Mouse (Mus musculus): ENCODE measurements around the gene Kcnk10. TPM values are rescaled to one million over a fixed set of nuclear protein-coding genes. Genes with fewer than 3 reads are reported as not detected.

Gene Kcnk10
- polyA plus RNA-seq, 1 experiment: not detected

- Histone ChIP-seq H3K4me3 (replicated peaks) (no peak overlapping the region), H3K27me3 (replicated peaks) (no peaks in the 10 kb centered on the region), H3K9me3 (no peaks in the 10 kb centered on the region), H3K36me3 (replicated peaks; ENCODE audit: low read length) (no peaks in the 10 kb centered on the region), H3K4me1 (no peaks in the 10 kb centered on the region)
- TF ChIP-seq FLI1 (IDR thresholded peaks at IDR 0.05; ENCODE audit: low read length): no peak
- TF ChIP-seq GATA1 (IDR thresholded peaks at IDR 0.05; ENCODE audit: borderline replicate concordance, low read length): no peak
Measured at GRCm38 (mm10) chr12:98477673-98478461, 100.2 kb downstream of the Kcnk10 start.

- TF ChIP-seq FLI1 (IDR thresholded peaks at IDR 0.05; ENCODE audit: low read length) (no peak), GATA1 (IDR thresholded peaks at IDR 0.05; ENCODE audit: borderline replicate concordance, low read length) (no peak)
- Histone ChIP-seq H3K9me3 (no peaks in the 10 kb centered on the region), H3K4me3 (replicated peaks) (no peak overlapping the region), H3K27me3 (replicated peaks) (no peaks in the 10 kb centered on the region), H3K36me3 (replicated peaks; ENCODE audit: low read length) (no peaks in the 10 kb centered on the region), H3K4me1 (no peaks in the 10 kb centered on the region)
Measured at GRCm38 (mm10) chr12:98471232-98471631, 106.9 kb downstream of the Kcnk10 start.

DNA sequence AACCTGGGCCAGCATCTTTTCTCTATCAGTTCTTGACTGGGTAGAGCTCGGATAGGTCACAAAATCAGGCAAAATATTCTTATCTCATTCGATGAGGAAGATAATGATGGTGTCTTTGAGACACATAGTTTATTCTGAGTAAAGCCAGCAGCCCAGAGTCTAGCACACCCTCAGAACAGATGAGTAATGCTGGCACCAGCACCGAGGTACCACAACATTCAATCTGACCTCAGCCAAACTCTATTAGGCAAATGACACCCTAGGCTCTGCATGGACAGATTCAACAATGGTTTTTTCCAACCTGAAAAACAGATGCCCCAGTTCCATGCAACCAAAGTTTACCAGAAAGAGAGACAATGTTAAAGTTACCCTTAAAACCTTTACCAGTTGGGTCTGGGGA is 108.0 kb downstream of the Kcnk10 start:
- no peak overlapping the region for H3K4me3 ChIP-seq (replicated peaks)
- H3K27me3 ChIP-seq (replicated peaks): no peaks in the 10 kb centered on the region
- no peaks in the 10 kb centered on the region for H3K4me1 ChIP-seq
- TF ChIP-seq GATA1 (IDR thresholded peaks at IDR 0.05; ENCODE audit: borderline replicate concordance, low read length) (no peak), FLI1 (IDR thresholded peaks at IDR 0.05; ENCODE audit: low read length) (no peak)
- H3K9me3 ChIP-seq: no peaks in the 10 kb centered on the region
- no peaks in the 10 kb centered on the region for H3K36me3 ChIP-seq (replicated peaks; ENCODE audit: low read length)

- TF ChIP-seq FLI1 (IDR thresholded peaks at IDR 0.05; ENCODE audit: low read length): no peak
- no peak for TF ChIP-seq GATA1 (IDR thresholded peaks at IDR 0.05; ENCODE audit: borderline replicate concordance, low read length)
- no peaks in the 10 kb centered on the region for H3K36me3 ChIP-seq (replicated peaks; ENCODE audit: low read length)
- H3K27me3 ChIP-seq (replicated peaks): no peaks in the 10 kb centered on the region
- no peak overlapping the region for H3K4me3 ChIP-seq (replicated peaks)
- no peaks in the 10 kb centered on the region for H3K9me3 ChIP-seq
- H3K4me1 ChIP-seq: no peaks in the 10 kb centered on the region
Measured at GRCm38 (mm10) chr12:98467793-98468192, 110.3 kb downstream of the Kcnk10 start.

DNA sequence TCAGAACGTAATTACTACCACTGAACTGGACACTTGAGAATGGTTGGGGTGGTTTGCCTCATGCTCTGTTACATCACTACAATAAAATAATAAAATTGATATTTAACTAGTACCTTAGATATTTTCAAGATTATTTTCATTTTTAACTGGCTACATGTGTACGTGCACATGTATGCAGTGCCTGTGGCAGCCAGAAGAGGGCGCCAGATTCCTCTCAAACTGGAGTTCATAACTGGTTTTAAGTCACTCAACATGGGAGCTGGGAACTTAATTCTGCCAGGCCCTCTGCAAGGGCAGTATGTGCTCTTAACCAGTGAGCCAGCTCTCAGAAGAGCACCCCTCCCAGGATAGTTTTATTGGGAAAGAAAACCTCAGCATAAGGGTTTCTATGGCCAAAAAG is 118.2 kb downstream of the Kcnk10 start:
- no peak overlapping the region for H3K4me3 ChIP-seq (replicated peaks)
- TF ChIP-seq GATA1 (IDR thresholded peaks at IDR 0.05; ENCODE audit: borderline replicate concordance, low read length) (no peak), FLI1 (IDR thresholded peaks at IDR 0.05; ENCODE audit: low read length) (no peak)
- no peaks in the 10 kb centered on the region for H3K36me3 ChIP-seq (replicated peaks; ENCODE audit: low read length)

DNA sequence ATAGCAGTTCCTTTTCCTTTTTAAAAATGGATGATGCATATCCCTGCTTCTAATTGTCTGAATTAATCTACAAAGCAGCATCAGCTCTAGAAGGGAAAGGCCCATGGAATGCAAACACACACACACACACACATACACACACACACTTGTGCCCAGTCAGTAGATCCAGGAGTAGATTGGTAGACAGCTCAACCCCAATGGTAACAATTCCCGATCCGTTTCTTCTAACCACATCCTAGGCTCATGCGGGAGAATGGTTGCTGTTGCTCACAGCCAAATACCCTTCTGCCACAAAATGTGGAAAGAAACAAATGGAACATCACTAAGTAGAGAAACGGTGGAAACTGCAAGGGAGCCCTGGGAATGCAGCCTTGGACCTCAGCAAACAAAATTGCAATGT is 119.2 kb downstream of the Kcnk10 start:
- Histone ChIP-seq H3K36me3 (replicated peaks; ENCODE audit: low read length) (no peaks in the 10 kb centered on the region), H3K27me3 (replicated peaks) (no peaks in the 10 kb centered on the region), H3K4me3 (replicated peaks) (no peak overlapping the region), H3K9me3 (peaks cover 5% of the 10 kb centered on the region), H3K4me1 (no peaks in the 10 kb centered on the region)
- no peak for TF ChIP-seq GATA1 (IDR thresholded peaks at IDR 0.05; ENCODE audit: borderline replicate concordance, low read length)
- TF ChIP-seq FLI1 (IDR thresholded peaks at IDR 0.05; ENCODE audit: low read length): no peak

More for the DNA sequence above, 118.2 kb downstream of the Kcnk10 start:
- Histone ChIP-seq H3K4me1 (no peaks in the 10 kb centered on the region), H3K9me3 (peaks cover 5% of the 10 kb centered on the region), H3K27me3 (replicated peaks) (no peaks in the 10 kb centered on the region)

DNA sequence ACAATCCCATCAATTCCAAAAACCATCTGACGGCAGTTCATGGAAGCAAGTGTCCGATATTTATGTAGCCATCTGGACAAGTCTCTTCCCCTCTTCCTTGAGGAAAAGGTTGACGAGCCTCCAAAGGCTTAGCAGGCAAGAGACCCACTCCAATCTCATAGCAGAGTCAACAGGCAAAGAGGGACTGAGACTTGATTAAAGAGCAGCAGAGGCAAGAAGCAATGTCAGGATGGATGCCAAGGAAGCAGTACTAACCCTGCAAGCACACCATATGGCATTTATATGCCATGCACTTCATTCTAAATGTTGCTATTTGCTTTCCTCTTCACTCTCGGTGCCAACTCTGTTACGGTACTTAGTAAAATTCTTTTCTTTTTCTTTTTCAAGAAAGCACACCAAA is 119.6 kb downstream of the Kcnk10 start:
- TF ChIP-seq FLI1 (IDR thresholded peaks at IDR 0.05; ENCODE audit: low read length) (no peak), GATA1 (IDR thresholded peaks at IDR 0.05; ENCODE audit: borderline replicate concordance, low read length) (no peak)
- H3K9me3 ChIP-seq: peaks cover 8% of the 10 kb centered on the region

DNA sequence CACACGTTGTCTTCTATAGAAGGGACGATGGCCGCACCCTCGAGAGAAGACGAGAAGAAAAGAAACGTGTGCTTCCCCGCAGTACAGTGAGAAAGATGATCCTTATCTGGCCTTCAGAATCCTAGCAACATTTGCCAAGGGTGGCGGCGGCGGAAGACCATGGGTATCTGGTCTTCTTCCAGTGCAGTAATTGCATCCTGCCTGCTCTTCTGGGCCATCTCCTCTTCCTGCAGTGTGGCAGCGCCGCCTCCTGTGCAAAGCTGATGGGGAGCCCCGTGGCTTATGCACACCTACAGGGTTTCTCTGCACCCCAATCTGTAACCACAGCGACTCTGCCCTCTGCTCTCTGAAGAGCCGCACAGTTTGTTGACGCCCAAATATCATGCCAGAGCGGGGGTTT is 124.9 kb downstream of the Kcnk10 start:
- Histone ChIP-seq H3K36me3 (replicated peaks; ENCODE audit: low read length) (no peaks in the 10 kb centered on the region), H3K27me3 (replicated peaks) (no peaks in the 10 kb centered on the region), H3K9me3 (peaks cover 18% of the 10 kb centered on the region; the same call in 1 of the 2 replicates), H3K4me3 (replicated peaks) (no peak overlapping the region), H3K4me1 (no peaks in the 10 kb centered on the region)
- no peak for TF ChIP-seq FLI1 (IDR thresholded peaks at IDR 0.05; ENCODE audit: low read length)
- no peak for TF ChIP-seq GATA1 (IDR thresholded peaks at IDR 0.05; ENCODE audit: borderline replicate concordance, low read length)

More for the DNA sequence above, 119.6 kb downstream of the Kcnk10 start:
- no peaks in the 10 kb centered on the region for H3K4me1 ChIP-seq
- no peaks in the 10 kb centered on the region for H3K27me3 ChIP-seq (replicated peaks)
- H3K36me3 ChIP-seq (replicated peaks; ENCODE audit: low read length): no peaks in the 10 kb centered on the region
- H3K4me3 ChIP-seq (replicated peaks): no peak overlapping the region

DNA sequence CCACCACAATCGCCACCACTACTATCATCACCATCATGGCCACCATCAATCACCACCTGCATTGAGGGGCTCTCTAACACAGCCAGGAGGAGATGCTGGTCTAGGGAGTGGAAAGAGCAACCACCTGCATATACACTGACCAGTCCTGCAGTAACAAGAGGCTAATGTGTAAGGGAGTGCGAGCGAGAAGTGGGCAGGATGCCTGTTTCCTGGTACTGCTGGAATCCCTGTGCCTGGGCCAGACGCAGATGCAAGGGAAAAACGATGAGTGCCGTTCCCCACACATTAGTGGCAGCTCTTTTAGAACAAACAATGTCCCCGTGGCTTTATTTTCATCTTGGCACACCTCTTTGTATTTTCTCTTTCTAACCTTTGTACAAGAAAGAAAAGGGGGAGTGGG is 125.5 kb downstream of the Kcnk10 start:
- H3K27me3 ChIP-seq (replicated peaks): no peaks in the 10 kb centered on the region
- peaks cover 18% of the 10 kb centered on the region; the same call in 1 of the 2 replicates for H3K9me3 ChIP-seq
- H3K36me3 ChIP-seq (replicated peaks; ENCODE audit: low read length): no peaks in the 10 kb centered on the region
- no peaks in the 10 kb centered on the region for H3K4me1 ChIP-seq
- TF ChIP-seq GATA1 (IDR thresholded peaks at IDR 0.05; ENCODE audit: borderline replicate concordance, low read length): no peak
- no peak for TF ChIP-seq FLI1 (IDR thresholded peaks at IDR 0.05; ENCODE audit: low read length)
- H3K4me3 ChIP-seq (replicated peaks): no peak overlapping the region

GRCm38 (mm10) chr12:98445637-98446036 is 132.5 kb downstream of the Kcnk10 start:
- no peaks in the 10 kb centered on the region for H3K4me1 ChIP-seq
- H3K27me3 ChIP-seq (replicated peaks): no peaks in the 10 kb centered on the region
- no peak for TF ChIP-seq GATA1 (IDR thresholded peaks at IDR 0.05; ENCODE audit: borderline replicate concordance, low read length)
- no peak for TF ChIP-seq FLI1 (IDR thresholded peaks at IDR 0.05; ENCODE audit: low read length)
- peaks cover 14% of the 10 kb centered on the region; the same call in 1 of the 2 replicates for H3K9me3 ChIP-seq
- H3K36me3 ChIP-seq (replicated peaks; ENCODE audit: low read length): no peaks in the 10 kb centered on the region
- H3K4me3 ChIP-seq (replicated peaks): no peak overlapping the region

Measured in megakaryocyte, embryonic 14.5 days (primary cell).